Mouse (Mus musculus): ENCODE data around the gene Zdhhc1.

GRCm38 (mm10) chr8:105496439-105497180, at the start of gene Zdhhc1:
- TF ChIP-seq CTCF (IDR thresholded peaks at IDR 0.05; ENCODE audit: insufficient read depth, low read length) (peak; percentile 40), POLR2A (IDR thresholded peaks at IDR 0.05; ENCODE audit: borderline replicate concordance, extremely low read depth, low read depth, low read length) (peak; percentile 72; the same call in 1 of the 2 replicates)

All from lung, adult 2 months (tissue).